Mouse (Mus musculus) MEL (cell line): ENCODE measurements around the gene Prdm16.

Experiments used
- CHD1 ChIP-seq: IDR thresholded peaks from 2 replicates; pipeline ENCODE4 v1.6.1; 2012; ENCODE audit warnings: low read depth, mild to moderate bottlenecking, inconsistent platforms, low read length, improper control_type of control experiment
- CTCF ChIP-seq, 3 experiments: IDR thresholded peaks in 2 of 3; conservative IDR thresholded peaks in 1 of 3; 2 replicates each; pipeline ENCODE4 v1.5.1; 2011 to 2012; ENCODE audit warnings: low read length in 3 of 3, low read depth in 2 of 3, mild to moderate bottlenecking in 2 of 3, improper control_type of control experiment in 1 of 3, inconsistent platforms in 1 of 3, mixed read lengths in 1 of 3, moderate library complexity in 1 of 3; ENCODE audit not compliant: control insufficient read depth in 1 of 3, insufficient read depth in 1 of 3, poor library complexity in 1 of 3, severe bottlenecking in 1 of 3
- GABPA ChIP-seq: IDR thresholded peaks from 2 replicates; pipeline ENCODE4 v1.6.1; 2012; ENCODE audit warnings: low read depth, mild to moderate bottlenecking, inconsistent platforms, low read length, improper control_type of control experiment, moderate library complexity
- HCFC1 ChIP-seq: IDR thresholded peaks from 2 replicates; pipeline ENCODE4 v1.6.1; 2012; ENCODE audit warnings: low read depth, mild to moderate bottlenecking, inconsistent platforms, low read length, improper control_type of control experiment, moderate library complexity
- JUND ChIP-seq: IDR thresholded peaks from 2 replicates; pipeline ENCODE4 v1.6.1; 2011; ENCODE audit warnings: low read depth, mild to moderate bottlenecking, improper control_type of control experiment, low read length
- KAT2A ChIP-seq: conservative IDR thresholded peaks from 2 replicates; pipeline ENCODE4 v1.6.1; 2012; ENCODE audit warnings: low read depth, low read length, improper control_type of control experiment, inconsistent platforms
- POLR2A ChIP-seq, 2 experiments: IDR thresholded peaks; 2 replicates each; pipeline ENCODE4 v1.6.1; 2011 to 2012; ENCODE audit warnings: low read length in 2 of 2, mild to moderate bottlenecking in 2 of 2, control low read depth in 1 of 2, improper control_type of control experiment in 1 of 2, low read depth in 1 of 2, moderate library complexity in 1 of 2; ENCODE audit not compliant: control insufficient read depth in 1 of 2, insufficient read depth in 1 of 2, poor library complexity in 1 of 2
- POLR2AphosphoS2 ChIP-seq: IDR thresholded peaks from 2 replicates; pipeline ENCODE4 v1.6.1; 2011; ENCODE audit warnings: low read length, improper control_type of control experiment
- POLR2AphosphoS5 ChIP-seq: IDR thresholded peaks from 2 replicates; pipeline ENCODE4 v1.6.1; 2012; ENCODE audit warnings: low read depth, borderline replicate concordance, mild to moderate bottlenecking, inconsistent platforms, low read length, moderate library complexity, mixed read lengths
- RCOR1 ChIP-seq: IDR thresholded peaks from 2 replicates; pipeline ENCODE4 v1.6.1; 2012; ENCODE audit warnings: low read depth, mild to moderate bottlenecking, inconsistent platforms, low read length, improper control_type of control experiment
- TAL1 ChIP-seq: IDR thresholded peaks from 2 replicates; pipeline ENCODE4 v1.6.1; 2012; ENCODE audit warnings: mild to moderate bottlenecking, inconsistent platforms, low read length, moderate library complexity, mixed read lengths
- TBP ChIP-seq: IDR thresholded peaks from 2 replicates; pipeline ENCODE4 v1.8.0; 2011; ENCODE audit warnings: low read depth, low read length, improper control_type of control experiment
- USF1 ChIP-seq: IDR thresholded peaks from 2 replicates; pipeline ENCODE4 v1.6.1; 2014; ENCODE audit warnings: low read depth, mild to moderate bottlenecking, inconsistent platforms, low read length, improper control_type of control experiment, moderate library complexity

DNA sequence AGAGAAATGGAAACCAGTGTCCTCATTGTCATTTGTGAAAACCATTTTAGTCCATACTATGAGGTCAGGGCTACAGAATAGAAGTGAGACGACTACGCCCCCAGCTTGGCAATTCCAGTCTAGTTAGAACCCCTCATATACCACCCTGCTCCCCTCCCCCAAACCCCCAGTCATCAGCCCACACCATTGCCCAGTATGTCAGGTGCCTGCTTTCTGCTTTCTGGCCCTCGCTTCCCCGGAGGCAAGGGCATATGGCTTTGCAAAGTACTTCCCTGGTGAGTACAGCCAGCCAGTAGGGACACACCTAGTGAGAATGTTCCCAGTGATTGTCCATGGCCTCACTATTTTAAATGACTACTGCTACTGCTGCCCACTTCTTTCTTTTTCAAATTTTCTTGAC lies 37.3 kb upstream of the Prdm16 start:
- TF ChIP-seq CTCF (IDR thresholded peaks at IDR 0.05 in 2 of 3, conservative IDR thresholded peaks at IDR 0.05 in 1 of 3; ENCODE audit: control insufficient read depth in 1 of 3, insufficient read depth in 1 of 3, low read depth in 2 of 3, low read length in 3 of 3, poor library complexity in 1 of 3, severe bottlenecking in 1 of 3) (no peak), JUND (no peak), POLR2A (IDR thresholded peaks at IDR 0.05; ENCODE audit: control insufficient read depth in 1 of 2, insufficient read depth in 1 of 2, low read depth in 1 of 2, low read length in 2 of 2, poor library complexity in 1 of 2) (no peak), TAL1 (no peak), HCFC1 (no peak), TBP (no peak), POLR2AphosphoS2 (no peak), CHD1 (no peak), GABPA (no peak), KAT2A (no peak), RCOR1 (no peak), USF1 (no peak), POLR2AphosphoS5 (no peak)
